Mouse (Mus musculus) MEL (cell line): ENCODE measurements around the gene Spo11. TPM values are rescaled to one million over a fixed set of nuclear protein-coding genes. Genes with fewer than 3 reads are reported as not detected.

Experiments used
- DNase-seq: peaks from one replicate; pipeline ENCODE4 v3.0.0; 2011; ENCODE audit warnings: low read depth, low spot score
- H3K27ac ChIP-seq: 2 replicates; pipeline ENCODE4 v1.5.1; 2012; ENCODE audit warnings: low read depth, mild to moderate bottlenecking, control low read depth, low read length, moderate library complexity; ENCODE audit not compliant: control insufficient read depth
- H3K27me3 ChIP-seq, 2 experiments: fragments of 150-350 bp in 1 of 2; sonication (generic) in 1 of 2; 2 replicates each; pipeline ENCODE4 v1.6.1; 2012; ENCODE audit warnings: low read length in 2 of 2, mild to moderate bottlenecking in 2 of 2, improper control_type of control experiment in 1 of 2, moderate library complexity in 1 of 2; ENCODE audit not compliant: insufficient read depth in 2 of 2, control insufficient read depth in 1 of 2
- H3K36me3 ChIP-seq, 2 experiments: 2 replicates each; pipeline ENCODE4 v1.6.1; 2012 to 2014; ENCODE audit warnings: low read length in 2 of 2, improper control_type of control experiment in 1 of 2, inconsistent platforms in 1 of 2, mild to moderate bottlenecking in 1 of 2; ENCODE audit not compliant: insufficient read depth in 2 of 2, control insufficient read depth in 1 of 2
- H3K4me1 ChIP-seq, 2 experiments: fragments of 150-350 bp in 1 of 2; sonication (generic) in 1 of 2; 2 replicates each; pipeline ENCODE4 v1.6.1; 2012; ENCODE audit warnings: low read length in 2 of 2, improper control_type of control experiment in 1 of 2, mild to moderate bottlenecking in 1 of 2; ENCODE audit not compliant: insufficient read depth in 2 of 2, control insufficient read depth in 1 of 2
- H3K4me3 ChIP-seq, 2 experiments: fragments of 150-350 bp in 1 of 2; sonication (generic) in 1 of 2; 2 replicates each; pipeline ENCODE4 v1.5.1; 2012; ENCODE audit warnings: low read depth in 2 of 2, low read length in 2 of 2, mild to moderate bottlenecking in 2 of 2, moderate library complexity in 2 of 2, control low read depth in 1 of 2, improper control_type of control experiment in 1 of 2; ENCODE audit not compliant: control insufficient read depth in 1 of 2, insufficient read depth in 1 of 2
- H3K79me2 ChIP-seq: 2 replicates; pipeline ENCODE4 v1.6.1; 2012; ENCODE audit warnings: mild to moderate bottlenecking, low read length, moderate library complexity; ENCODE audit not compliant: control insufficient read depth, poor library complexity, insufficient read depth
- H3K9ac ChIP-seq: 2 replicates; pipeline ENCODE4 v1.6.1; 2012; ENCODE audit warnings: low read depth, mild to moderate bottlenecking, control low read depth, low read length, moderate library complexity; ENCODE audit not compliant: control insufficient read depth, poor library complexity, severe bottlenecking
- H3K9me3 ChIP-seq: fragments of 150-350 bp; sonication (generic); replicated peaks from 2 replicates; pipeline ENCODE4 v1.6.1; 2012; ENCODE audit warnings: mild to moderate bottlenecking, low read length, improper control_type of control experiment, moderate library complexity; ENCODE audit not compliant: insufficient read depth
- CHD2 ChIP-seq: IDR thresholded peaks from 2 replicates; pipeline ENCODE4 v1.6.1; 2011; ENCODE audit warnings: low read length, improper control_type of control experiment
- E2F4 ChIP-seq: IDR thresholded peaks from 2 replicates; pipeline ENCODE4 v1.6.1; 2011; ENCODE audit warnings: low read depth, low read length, improper control_type of control experiment, borderline replicate concordance
- ELF1 ChIP-seq: IDR thresholded peaks from 2 replicates; pipeline ENCODE4 v1.6.1; 2014; ENCODE audit warnings: low read depth, mild to moderate bottlenecking, inconsistent platforms, low read length, improper control_type of control experiment, moderate library complexity
- EP300 ChIP-seq, 2 experiments: IDR thresholded peaks; 2 replicates each; pipeline ENCODE4 v1.6.1; 2011; ENCODE audit warnings: improper control_type of control experiment in 2 of 2, low read length in 2 of 2, low read depth in 1 of 2, mild to moderate bottlenecking in 1 of 2
- ETS1 ChIP-seq: IDR thresholded peaks from 2 replicates; pipeline ENCODE4 v1.6.1; 2012; ENCODE audit warnings: low read depth, mild to moderate bottlenecking, inconsistent platforms, low read length, improper control_type of control experiment, moderate library complexity
- GABPA ChIP-seq: IDR thresholded peaks from 2 replicates; pipeline ENCODE4 v1.6.1; 2012; ENCODE audit warnings: low read depth, mild to moderate bottlenecking, inconsistent platforms, low read length, improper control_type of control experiment, moderate library complexity
- HCFC1 ChIP-seq: IDR thresholded peaks from 2 replicates; pipeline ENCODE4 v1.6.1; 2012; ENCODE audit warnings: low read depth, mild to moderate bottlenecking, inconsistent platforms, low read length, improper control_type of control experiment, moderate library complexity
- KAT2A ChIP-seq: conservative IDR thresholded peaks from 2 replicates; pipeline ENCODE4 v1.6.1; 2012; ENCODE audit warnings: low read depth, low read length, improper control_type of control experiment, inconsistent platforms
- MAZ ChIP-seq: IDR thresholded peaks from 2 replicates; pipeline ENCODE4 v1.6.1; 2012; ENCODE audit warnings: low read depth, mild to moderate bottlenecking, inconsistent platforms, low read length, improper control_type of control experiment
- MXI1 ChIP-seq: IDR thresholded peaks from 2 replicates; pipeline ENCODE4 v1.6.1; 2011; ENCODE audit warnings: mild to moderate bottlenecking, low read depth, low read length, improper control_type of control experiment
- NELFE ChIP-seq: IDR thresholded peaks from 2 replicates; pipeline ENCODE4 v1.6.1; 2011; ENCODE audit warnings: low read depth, low read length, improper control_type of control experiment
- POLR2A ChIP-seq, 2 experiments: IDR thresholded peaks; 2 replicates each; pipeline ENCODE4 v1.6.1; 2011 to 2012; ENCODE audit warnings: low read length in 2 of 2, mild to moderate bottlenecking in 2 of 2, control low read depth in 1 of 2, improper control_type of control experiment in 1 of 2, low read depth in 1 of 2, moderate library complexity in 1 of 2; ENCODE audit not compliant: control insufficient read depth in 1 of 2, insufficient read depth in 1 of 2, poor library complexity in 1 of 2
- POLR2AphosphoS5 ChIP-seq: IDR thresholded peaks from 2 replicates; pipeline ENCODE4 v1.6.1; 2012; ENCODE audit warnings: low read depth, borderline replicate concordance, mild to moderate bottlenecking, inconsistent platforms, low read length, moderate library complexity, mixed read lengths
- RAD21 ChIP-seq: IDR thresholded peaks from 2 replicates; pipeline ENCODE4 v1.6.1; 2011; ENCODE audit warnings: mild to moderate bottlenecking, low read depth, low read length, improper control_type of control experiment
- RCOR1 ChIP-seq: IDR thresholded peaks from 2 replicates; pipeline ENCODE4 v1.6.1; 2012; ENCODE audit warnings: low read depth, mild to moderate bottlenecking, inconsistent platforms, low read length, improper control_type of control experiment
- SIN3A ChIP-seq: IDR thresholded peaks from 2 replicates; pipeline ENCODE4 v1.6.1; 2012; ENCODE audit warnings: low read length, improper control_type of control experiment, inconsistent platforms
- TAL1 ChIP-seq: IDR thresholded peaks from 2 replicates; pipeline ENCODE4 v1.6.1; 2012; ENCODE audit warnings: mild to moderate bottlenecking, inconsistent platforms, low read length, moderate library complexity, mixed read lengths
- TBP ChIP-seq: IDR thresholded peaks from 2 replicates; pipeline ENCODE4 v1.8.0; 2011; ENCODE audit warnings: low read depth, low read length, improper control_type of control experiment
- ZNF384 ChIP-seq: IDR thresholded peaks from 2 replicates; pipeline ENCODE4 v1.6.1; 2012; ENCODE audit warnings: low read depth, mild to moderate bottlenecking, inconsistent platforms, low read length, improper control_type of control experiment
- polyA plus RNA-seq, 2 experiments: library from polyadenylated mRNA; stranded (reverse) in 1 of 2; unstranded in 1 of 2; fragments of >175 nt in 1 of 2; fragments of >200 nt in 1 of 2; gene quantifications; 2 replicates each; pipeline versions ENCODE4 v1.2.1 to v1.2.4; 2012; ENCODE audit warnings: low replicate concordance in 2 of 2, low read depth in 1 of 2; ENCODE audit not compliant: insufficient read length in 2 of 2, insufficient read depth in 1 of 2, missing spikeins in 1 of 2
- total RNA-seq: library from RNA; depleted of rRNA; stranded (reverse); fragments of 300-350 nt; gene quantifications from 2 replicates; pipeline ENCODE4 v1.2.3, GENCODE M21; 2012

The Spo11 gene
- total and polyA plus RNA-seq, 3 experiments, result not detected

DNA sequence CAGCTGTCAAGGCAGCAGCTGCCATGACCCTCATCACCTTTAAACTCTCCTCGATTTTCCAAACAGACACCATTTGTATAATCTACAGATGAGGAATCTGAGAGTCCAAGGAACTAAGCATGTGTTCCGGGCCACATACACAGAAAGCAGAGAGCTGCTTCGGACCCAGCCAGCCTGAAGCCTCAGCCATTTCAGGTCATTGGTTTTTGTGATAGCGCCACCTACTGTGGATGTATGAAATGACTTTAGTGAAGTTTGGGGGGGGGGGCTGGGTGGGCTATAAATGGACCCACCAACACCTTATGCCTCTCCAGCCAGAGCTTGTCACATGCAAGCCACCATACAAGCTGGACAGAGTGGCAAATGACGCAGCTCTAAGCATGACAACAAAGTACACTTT lies 28.4 kb upstream of the Spo11 start:
- H3K79me2 ChIP-seq, result no peaks in the 10 kb centered on the region
- no peaks in the 10 kb centered on the region for H3K36me3 ChIP-seq
- no peak overlapping the region for H3K9ac ChIP-seq
- H3K4me1 ChIP-seq, result no peaks in the 10 kb centered on the region
- no peak for DNase-seq
- no peak overlapping the region for H3K4me3 ChIP-seq
- no peaks in the 10 kb centered on the region for H3K27me3 ChIP-seq
- H3K27ac ChIP-seq, result no peak overlapping the region
- no peak for TF ChIP-seq TBP
- TF ChIP-seq CHD2, result no peak
- no peak for TF ChIP-seq GABPA
- no peak for TF ChIP-seq HCFC1
- no peak for TF ChIP-seq POLR2AphosphoS5
- no peak for TF ChIP-seq TAL1
- no peak for TF ChIP-seq ZNF384
- no peak for TF ChIP-seq SIN3A
- no peak for TF ChIP-seq E2F4
- H3K9me3 ChIP-seq, result no peaks in the 10 kb centered on the region

DNA sequence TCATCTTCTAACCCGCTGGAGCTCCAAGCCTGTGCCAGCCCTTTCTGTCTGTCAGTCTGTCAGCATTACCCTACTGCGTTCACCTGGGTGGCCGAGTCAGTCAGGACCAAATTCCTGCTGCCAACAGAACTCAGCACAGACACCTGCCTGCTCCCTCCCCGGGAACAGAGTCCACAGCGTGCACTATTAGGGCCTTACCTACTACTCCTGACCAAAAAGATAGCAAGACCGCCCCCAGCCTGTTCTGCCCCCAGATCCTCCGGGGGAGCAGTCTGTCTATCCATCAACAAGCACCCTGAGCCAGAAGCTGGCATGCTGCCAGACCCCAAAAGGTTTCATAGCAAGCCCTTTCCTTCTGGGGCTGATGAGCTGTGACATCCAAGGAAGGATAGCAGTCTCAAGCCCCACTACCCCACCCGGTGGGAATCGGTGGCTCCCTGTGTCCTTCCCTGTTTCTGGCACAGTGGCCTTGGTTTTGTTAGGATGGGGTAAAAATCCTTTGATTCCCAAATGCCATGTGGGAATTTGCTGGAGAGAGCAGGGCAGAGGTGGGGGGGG lies 27.3 kb upstream of the Spo11 start:
- no peak for DNase-seq
- no peaks in the 10 kb centered on the region for H3K4me1 ChIP-seq
- H3K27me3 ChIP-seq, result no peaks in the 10 kb centered on the region
- no peak overlapping the region for H3K27ac ChIP-seq
- H3K9me3 ChIP-seq, result no peaks in the 10 kb centered on the region
- TF ChIP-seq POLR2AphosphoS5, result no peak
- no peak for TF ChIP-seq HCFC1
- TF ChIP-seq RAD21, result no peak
- TF ChIP-seq SIN3A, result no peak
- TF ChIP-seq TAL1, result no peak
- TF ChIP-seq ELF1, result no peak
- TF ChIP-seq MXI1, result no peak
- TF ChIP-seq KAT2A, result no peak
- no peak for TF ChIP-seq RCOR1
- no peak for TF ChIP-seq NELFE
- TF ChIP-seq POLR2A (IDR thresholded peaks at IDR 0.05; ENCODE audit: control insufficient read depth in 1 of 2, insufficient read depth in 1 of 2, low read depth in 1 of 2, low read length in 2 of 2, poor library complexity in 1 of 2), result no peak
- TF ChIP-seq ZNF384, result no peak
- no peak for TF ChIP-seq EP300 (IDR thresholded peaks at IDR 0.05; ENCODE audit: low read depth in 1 of 2, low read length in 2 of 2)
- TF ChIP-seq MAZ, result no peak
- TF ChIP-seq ETS1, result no peak
- no peak overlapping the region for H3K4me3 ChIP-seq
- H3K36me3 ChIP-seq, result no peaks in the 10 kb centered on the region
- no peak overlapping the region for H3K9ac ChIP-seq
- H3K79me2 ChIP-seq, result no peaks in the 10 kb centered on the region
